Mouse (Mus musculus): ENCODE measurements around the gene Fbxl22.

Fbxl22 gene

GRCm38 (mm10) chr9:66514256-66514770, at the start of gene Fbxl22:
Gene Fbxl22, minus strand, starts transcription at chr9:66514593.
- DNase-seq (ENCODE audit: low read depth, low spot score), result no peak

GRCm38 (mm10) chr9:66562215-66562614, 47.8 kb upstream of the Fbxl22 start:
- no peak for DNase-seq (ENCODE audit: low read depth, low spot score)

- DNase-seq (ENCODE audit: low read depth, low spot score), result no peak
Observed at GRCm38 (mm10) chr9:66561496-66561895, 47.1 kb upstream of the Fbxl22 start.

- no peak for DNase-seq (ENCODE audit: low read depth, low spot score)
Observed at GRCm38 (mm10) chr9:66560728-66561127, 46.3 kb upstream of the Fbxl22 start.

GRCm38 (mm10) chr9:66560295-66560694, 45.9 kb upstream of the Fbxl22 start:
- DNase-seq (ENCODE audit: low read depth, low spot score), result peak; percentile 13

- no peak for DNase-seq (ENCODE audit: low read depth, low spot score)
Observed at GRCm38 (mm10) chr9:66558971-66559370, 44.6 kb upstream of the Fbxl22 start.

GRCm38 (mm10) chr9:66542785-66543184, 28.4 kb upstream of the Fbxl22 start:
- no peak for DNase-seq (ENCODE audit: low read depth, low spot score)

- no peak for DNase-seq (ENCODE audit: low read depth, low spot score)
Observed at GRCm38 (mm10) chr9:66521595-66521994, 7.2 kb upstream of the Fbxl22 start.

GRCm38 (mm10) chr9:66520299-66520698, 5.9 kb upstream of the Fbxl22 start:
- no peak for DNase-seq (ENCODE audit: low read depth, low spot score)

GRCm38 (mm10) chr9:66518901-66519300, 4.5 kb upstream of the Fbxl22 start:
- DNase-seq (ENCODE audit: low read depth, low spot score), result no peak

GRCm38 (mm10) chr9:66518251-66518650, 3.9 kb upstream of the Fbxl22 start:
- DNase-seq (ENCODE audit: low read depth, low spot score), result no peak

GRCm38 (mm10) chr9:66517746-66518145, 3.4 kb upstream of the Fbxl22 start:
- DNase-seq (ENCODE audit: low read depth, low spot score), result no peak

- DNase-seq (ENCODE audit: low read depth, low spot score), result no peak
Observed at GRCm38 (mm10) chr9:66516296-66516940, 2.0 kb upstream of the Fbxl22 start.

- no peak for DNase-seq (ENCODE audit: low read depth, low spot score)
Observed at GRCm38 (mm10) chr9:66515680-66516210, 1.4 kb upstream of the Fbxl22 start.

GRCm38 (mm10) chr9:66515115-66515514, 722 bp upstream of the Fbxl22 start:
- DNase-seq (ENCODE audit: low read depth, low spot score), result no peak

- DNase-seq (ENCODE audit: low read depth, low spot score), result no peak
Observed at GRCm38 (mm10) chr9:66513661-66514255, 635 bp downstream of the Fbxl22 start.

GRCm38 (mm10) chr9:66513150-66513549, 1.2 kb downstream of the Fbxl22 start:
- DNase-seq (ENCODE audit: low read depth, low spot score), result no peak

GRCm38 (mm10) chr9:66512351-66512671, 2.1 kb downstream of the Fbxl22 start:
- DNase-seq (ENCODE audit: low read depth, low spot score), result peak; percentile 60

GRCm38 (mm10) chr9:66511580-66512350, 2.6 kb downstream of the Fbxl22 start:
- peak; percentile 91 for DNase-seq (ENCODE audit: low read depth, low spot score)

- DNase-seq (ENCODE audit: low read depth, low spot score), result no peak
Observed at GRCm38 (mm10) chr9:66510944-66511343, 3.4 kb downstream of the Fbxl22 start.

- DNase-seq (ENCODE audit: low read depth, low spot score), result no peak
Observed at GRCm38 (mm10) chr9:66510351-66510841, 4.0 kb downstream of the Fbxl22 start.

GRCm38 (mm10) chr9:66508890-66509399, 5.4 kb downstream of the Fbxl22 start:
- DNase-seq (ENCODE audit: low read depth, low spot score), result no peak

Data from retina, postnatal 7 days (tissue).